Mouse (Mus musculus): ENCODE results near the gene 4931429L15Rik.

- TF ChIP-seq CTCF (IDR thresholded peaks at IDR 0.05; ENCODE audit: borderline replicate concordance, extremely low read depth, insufficient read depth, insufficient read length) (no peak), POLR2A (IDR thresholded peaks at IDR 0.05; ENCODE audit: borderline replicate concordance, extremely low read depth, insufficient read depth, insufficient read length, poor library complexity, severe bottlenecking) (no peak)
These were observed 18.1 kb upstream of the 4931429L15Rik start for GRCm38 (mm10) chr9:46337852-46338291.
